Mouse (Mus musculus) left cerebral cortex, adult 9 months (tissue): ENCODE measurements at regions not wholly inside any gene's neighbourhood (a gene's known extent, or its start where the extent isn't known, plus 50 kb on each side); places are given as distances from the start of the nearest gene placed in this dataset.

ENCODE experiments used
- DNase-seq, 2 experiments: peaks; one replicate each; pipeline ENCODE4 v3.0.0; 2022; ENCODE audit warnings: low spot score in 2 of 2

DNA sequence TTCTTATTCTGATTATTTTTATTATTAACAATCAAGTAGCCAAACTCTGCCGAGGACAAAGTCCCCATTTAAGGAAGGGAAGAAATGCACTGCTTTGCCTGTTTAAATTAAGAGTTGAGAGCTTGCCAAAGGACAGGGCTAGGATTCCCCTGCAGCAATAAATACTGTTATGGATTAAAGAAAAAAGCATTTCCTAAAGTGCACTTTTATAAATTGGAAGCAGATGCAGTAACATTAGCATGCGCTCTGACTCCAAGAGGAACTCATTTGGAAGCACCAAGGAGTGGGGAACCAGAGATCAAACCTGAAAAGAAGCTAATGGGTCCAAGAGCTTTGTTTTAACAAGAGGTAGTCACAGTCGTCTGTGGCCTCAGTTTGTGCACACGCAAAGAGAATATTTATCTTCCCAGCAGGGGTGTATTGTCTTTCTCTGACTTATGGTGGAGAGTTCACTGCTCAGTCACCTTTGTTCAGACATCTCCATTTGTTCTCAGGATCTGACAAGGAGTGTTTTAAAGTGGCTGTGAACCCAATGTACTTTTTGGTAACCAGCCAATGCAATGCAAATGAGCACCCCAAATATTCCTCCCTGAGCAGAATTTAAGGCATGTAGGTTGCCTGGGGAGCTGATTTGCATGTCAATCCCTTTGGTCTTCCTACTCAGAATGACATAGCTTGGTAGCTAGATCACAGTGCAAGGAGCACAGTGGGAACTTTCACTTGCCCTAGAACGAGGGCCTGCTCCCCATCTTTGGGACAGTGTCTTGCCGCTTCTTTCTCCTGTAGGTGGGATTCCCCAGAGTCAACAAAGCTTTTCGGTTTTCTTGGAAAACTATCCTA lies 119.1 kb upstream of the Nbea start:
- peak in 1 of 2 experiments; percentile 36 for DNase-seq

- no peak for DNase-seq
Observed at GRCm38 (mm10) chr3:56300769-56301168, 117.3 kb upstream of the Nbea start.

DNA sequence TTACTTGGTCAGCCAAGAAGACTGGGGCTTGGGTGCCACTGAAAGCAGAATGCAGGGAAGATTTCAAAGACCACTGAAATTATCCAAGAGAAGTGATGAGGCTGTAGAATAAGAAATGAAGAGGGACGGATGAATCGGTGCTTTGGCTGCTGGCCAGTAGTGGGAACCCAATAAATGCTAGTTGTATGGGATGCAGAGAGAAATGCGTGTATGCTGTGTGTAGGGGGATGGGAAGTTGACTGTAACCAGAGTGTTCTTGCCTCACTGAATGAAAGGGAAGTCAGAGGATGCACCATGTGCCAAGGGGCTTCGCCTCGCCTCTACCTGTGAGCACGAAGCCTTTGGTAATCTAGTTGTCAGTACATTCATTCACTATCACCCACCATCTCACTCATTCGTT lies 112.1 kb upstream of the Nbea start:
- DNase-seq = no peak

DNA sequence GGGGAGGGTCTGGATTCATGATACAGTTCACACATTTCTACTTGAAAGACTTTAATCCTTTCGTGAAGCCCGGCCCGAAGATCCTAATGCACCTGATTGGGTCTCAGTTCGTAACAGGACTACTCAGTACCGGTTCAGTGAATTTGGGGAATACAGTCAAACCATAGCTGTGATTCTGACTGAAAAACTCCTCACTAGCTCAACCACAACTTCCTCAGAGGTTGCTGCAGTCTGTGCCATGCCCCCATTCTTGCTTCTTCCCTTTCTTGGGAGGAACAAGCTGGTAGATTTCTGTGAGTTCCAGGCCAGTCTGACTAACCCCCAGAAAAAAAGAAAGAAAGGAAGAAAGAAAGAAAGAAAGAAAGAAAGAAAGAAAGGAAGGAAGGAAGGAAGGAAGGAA lies 98.0 kb upstream of the Nbea start:
- DNase-seq = no peak

GRCm38 (mm10) chr3:56280330-56280957 lies 96.9 kb upstream of the Nbea start:
- DNase-seq = no peak

DNA sequence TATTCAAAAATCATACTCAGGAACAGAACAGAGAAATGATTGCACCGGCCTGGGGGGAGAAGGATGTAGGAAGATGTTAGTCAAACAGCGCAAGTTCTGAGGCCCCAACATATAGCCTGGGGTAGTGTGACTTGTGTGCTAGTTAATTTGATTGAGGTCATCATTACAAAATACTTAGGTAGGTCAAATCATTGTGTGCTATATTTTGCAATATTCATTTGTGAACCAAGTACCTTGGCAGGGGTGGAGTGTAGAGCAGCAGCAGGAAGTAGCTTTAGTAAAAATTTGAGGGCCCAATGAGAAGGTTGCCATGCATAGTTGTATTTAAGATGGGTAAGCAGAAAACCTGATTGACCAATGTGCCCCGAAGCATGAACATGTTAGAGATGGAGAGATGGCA lies 89.1 kb upstream of the Nbea start:
- DNase-seq = no peak

- DNase-seq = peak; percentile 14 to 28
Observed at GRCm38 (mm10) chr3:56270241-56270830, 86.8 kb upstream of the Nbea start.

- DNase-seq = no peak
Observed at GRCm38 (mm10) chr3:56261800-56262561, 78.5 kb upstream of the Nbea start.

GRCm38 (mm10) chr3:56256271-56256670 lies 72.8 kb upstream of the Nbea start:
- DNase-seq = no peak

DNA sequence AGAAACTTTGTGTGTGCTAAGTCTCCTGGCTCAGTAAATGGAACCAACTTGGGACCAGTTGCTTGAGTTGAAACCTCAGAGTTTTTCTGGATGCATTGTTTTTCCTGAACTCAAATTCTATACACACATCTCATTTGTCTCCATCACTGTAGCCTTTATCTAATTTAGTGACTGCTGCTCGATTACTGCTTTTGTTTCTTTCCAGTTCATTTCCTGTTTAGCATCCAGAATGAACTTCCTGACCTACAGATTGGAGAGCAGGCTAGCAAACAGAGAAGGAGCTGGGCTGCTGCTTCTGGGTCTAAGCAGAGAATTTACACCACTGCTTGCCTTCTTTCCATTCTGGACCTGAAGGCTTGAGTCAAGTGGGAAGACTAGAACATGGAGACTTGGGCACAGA lies 60.9 kb upstream of the Nbea start:
- no peak for DNase-seq

GRCm38 (mm10) chr3:56238228-56238627 lies 54.7 kb upstream of the Nbea start:
- no peak for DNase-seq

DNA sequence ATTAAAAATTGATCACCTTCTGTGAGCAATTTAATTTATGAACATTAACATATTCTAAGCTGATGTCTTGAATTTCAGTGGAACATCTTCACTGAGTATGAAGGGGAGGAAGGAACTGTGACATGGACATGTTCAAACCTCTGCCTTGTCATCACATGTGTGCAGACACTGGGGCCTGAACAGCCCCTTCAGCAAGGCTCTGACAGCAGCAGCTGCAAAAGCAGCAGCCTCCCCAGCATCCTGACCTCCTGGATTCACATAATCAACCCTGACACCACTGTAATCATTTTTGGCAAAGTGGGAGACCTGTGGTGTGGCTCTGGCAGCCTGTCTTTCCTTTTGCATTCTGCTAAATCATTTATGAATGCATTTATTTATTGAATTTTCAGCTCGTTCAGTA lies 52.7 kb upstream of the Nbea start:
- DNase-seq = no peak
